21 mouse cellular contexts compared by ENCODE assay signal in genomic region chr2:74846992-74847391, GRCm38 (mm10). TPM values are rescaled to one million over a fixed set of nuclear protein-coding genes. Genes with fewer than 3 reads are reported as not detected.
A peak's percentile ranks its signal among the peaks of the same experiment; 100 is the strongest.
DNase-seq lines count a peak whose midpoint lies in the region; ATAC-seq and TF ChIP-seq lines count a peak whose summit lies in the region.
"Had no signal": no experiment of that assay in that cellular context is flagged by ENCODE, and none has a peak within 500 bp of the region (broad histone marks: within the 10 kb centered on the region; RNA-seq: fewer than 3 reads in every experiment).

No protein-coding gene starts in this region.

- H3K4me3 ChIP-seq in G1E (ENCODE audit: low read depth, low read length), result peak overlapping the region; percentile 30; the same call in 1 of the 2 replicates
- H3K4me3 ChIP-seq in liver, embryonic 14.5 days (ENCODE audit: insufficient read depth in 1 of 2, low read depth in 2 of 2, low read length in 2 of 2), result no peak overlapping the region
- H3K4me3 ChIP-seq: embryonic facial prominence, embryonic 10.5 days; forebrain, embryonic 13.5 days; gastrocnemius, adult 2 months; heart, embryonic 12.5 days; hindbrain, embryonic 10.5 days had no signal

- peaks cover 37% of the 10 kb centered on the region for H3K4me1 ChIP-seq in G1E (ENCODE audit: insufficient read depth, low read depth, low read length)
- peaks cover 5 to 6% of the 10 kb centered on the region in 2 experiments; a peak in 2 of 4 replicates for H3K4me1 ChIP-seq in liver, embryonic 14.5 days (replicated peaks; ENCODE audit: control insufficient read depth in 2 of 2, insufficient read depth in 2 of 2, low read length in 1 of 2)
- H3K4me1 ChIP-seq: embryonic facial prominence, embryonic 10.5 days; forebrain, embryonic 13.5 days; heart, embryonic 12.5 days; hindbrain, embryonic 10.5 days had no signal

- no peaks in the 10 kb centered on the region for H3K27me3 ChIP-seq in G1E (ENCODE audit: insufficient read depth, low read length)
- H3K27me3 ChIP-seq in liver, embryonic 14.5 days (ENCODE audit: control insufficient read depth, insufficient read depth, low read length), result no peaks in the 10 kb centered on the region
- H3K27me3 ChIP-seq: forebrain, embryonic 13.5 days; heart, embryonic 12.5 days; Patski had no signal

- DNase-seq in adrenal gland, adult 2 months, result peak; percentile 27
- no peak for DNase-seq in adrenal gland, postnatal 25 days
- DNase-seq in G1E (ENCODE audit: low spot score), result no peak
- peak; percentile 14 to 42 (median 17) for DNase-seq in liver, embryonic 14.5 days (ENCODE audit: low read depth in 3 of 3, low spot score in 3 of 3)
- no peak for DNase-seq in frontal cortex, adult 2 months (ENCODE audit: extremely low spot score in 1 of 2, low spot score in 1 of 2)
- DNase-seq in right cerebral cortex, postnatal 25 days, result no peak
- DNase-seq: B cell, adult 2 months; cerebellum, adult 18-20 months; cerebellum, postnatal 10 days; forebrain, postnatal 0 days; gastrocnemius, adult 2 months; gastrocnemius, postnatal 25 days had no signal

- H3K27ac ChIP-seq in liver, embryonic 14.5 days, result no peak overlapping the region
- H3K27ac ChIP-seq: embryonic facial prominence, embryonic 10.5 days; forebrain, embryonic 13.5 days; gastrocnemius, adult 2 months; hindbrain, embryonic 10.5 days; hindbrain, embryonic 14.5 days had no signal

- TF ChIP-seq EP300 in liver, embryonic 14.5 days (IDR thresholded peaks at IDR 0.05; ENCODE audit: low read depth), result peak; percentile 65

- peaks cover 25% of the 10 kb centered on the region for H3K36me3 ChIP-seq in G1E (replicated peaks)
- H3K36me3 ChIP-seq in liver, embryonic 14.5 days (replicated peaks; ENCODE audit: control insufficient read depth, insufficient read depth, low read depth), result no peaks in the 10 kb centered on the region
- H3K36me3 ChIP-seq: heart, embryonic 12.5 days; hindbrain, embryonic 10.5 days had no signal

- ATAC-seq in G1E (ENCODE audit: extremely low read depth, insufficient number of reproducible peaks, low FRiP score, poor library complexity, severe bottlenecking), result peak; percentile 82
- ATAC-seq in liver, embryonic 14.5 days (ENCODE audit: insufficient read depth), result peak; percentile 84
- ATAC-seq in megakaryocyte-erythroid progenitor cell, adult 5-6 weeks (replicated peaks; ENCODE audit: low FRiP score, low TSS enrichment, poor library complexity, severe bottlenecking), result peak; percentile 87
- ATAC-seq: activated CD4-positive, CD25-positive, alpha-beta regulatory T cell, adult 4 months; CD4-positive, CD25-positive, alpha-beta regulatory T cell, adult 4 months; forebrain, embryonic 13.5 days; forebrain, postnatal 0 days; Patski had no signal

- no peaks in the 10 kb centered on the region for H3K9me3 ChIP-seq in G1E (replicated peaks)
- H3K9me3 ChIP-seq in liver, embryonic 14.5 days (ENCODE audit: control insufficient read depth, low read length), result no peaks in the 10 kb centered on the region
- H3K9me3 ChIP-seq: embryonic facial prominence, embryonic 10.5 days; forebrain, embryonic 13.5 days; heart, embryonic 12.5 days; hindbrain, embryonic 10.5 days had no signal

- no peak overlapping the region for H3K9ac ChIP-seq in liver, embryonic 14.5 days (replicated peaks)
- H3K9ac ChIP-seq: forebrain, embryonic 13.5 days; forebrain, postnatal 0 days; heart, embryonic 12.5 days; hindbrain, embryonic 14.5 days had no signal

- TF ChIP-seq CTCF in G1E (IDR thresholded peaks at IDR 0.05; ENCODE audit: low read depth, low read length), result no peak
- TF ChIP-seq CTCF in liver, embryonic 14.5 days (IDR thresholded peaks at IDR 0.05; ENCODE audit: low read depth), result no peak

- no peak overlapping the region for H3K4me2 ChIP-seq in liver, embryonic 14.5 days (ENCODE audit: low read depth)
- H3K4me2 ChIP-seq: forebrain, embryonic 13.5 days; heart, embryonic 12.5 days; hindbrain, embryonic 14.5 days had no signal

- 28% methylated on average over 5 of the region's 5 CpGs for WGBS in liver, embryonic 14.5 days (ENCODE audit: insufficient replicate concordance)

RNA-seq across cellular contexts. Expression of gene Mtx2, which starts 21.4 kb away (rescaled TPM):
- 10 to 100 TPM; 73.3 to 90.3 TPM for total RNA-seq in adrenal gland, adult 2 months (2021)
- 153 and 169 TPM in 2 replicates for polyA plus RNA-seq in adrenal gland, adult 2 months (2012; rRNA removed)
- total RNA-seq in adrenal gland, postnatal 25 days (2021), result 70.1 and 97.0 TPM in 2 replicates
- total RNA-seq in G1E (2014; fragmentation: Nextera tagmentation), result 96.4 and 101 TPM in 2 replicates
- 93.3 and 129 TPM in 2 replicates for total RNA-seq in G1E (2017)
- polyA plus RNA-seq in G1E (2012), result 69.9 and 95.4 TPM in 2 replicates
- 14.5 and 23.8 TPM in 2 replicates for polyA plus RNA-seq in liver, embryonic 14.5 days (2012; rRNA removed)
- 74.7 and 83.3 TPM in 2 replicates for polyA plus RNA-seq in liver, embryonic 14.5 days (2014; fragmentation: Nextera tagmentation; extraction: Ambion mirVana)
- total RNA-seq in megakaryocyte-erythroid progenitor cell, adult 5-6 weeks (2014; fragmentation: Nextera tagmentation), result 71.8 and 72.1 TPM in 2 replicates
- 50.6 and 51.1 TPM in 2 replicates for total RNA-seq in megakaryocyte-erythroid progenitor cell, adult 5-6 weeks (2017)
- 48.1 and 51.2 TPM in 2 replicates for polyA plus RNA-seq in frontal cortex, adult 2 months (2012; rRNA removed)

Comparison
In these comparisons a context has a peak if more than half of its experiments do, and no peak if none do; other contexts are left out.
1. DNase-seq: peak in adrenal gland, adult 2 months (single experiment) and liver, embryonic 14.5 days (3 of 3); none in adrenal gland, postnatal 25 days (single experiment), G1E (single experiment), frontal cortex, adult 2 months (0 of 2) and right cerebral cortex, postnatal 25 days (single experiment).
2. Peak in every context shown above with its lines, with median percentiles within 50 percentile points of each other: ATAC-seq.